Mouse (Mus musculus) retina, embryonic 14.5 days (tissue): ENCODE results near the gene Itga7.
"Not testable (repeated sequence)": the region's sequence is repeated elsewhere in the genome, so short reads cannot be mapped to it uniquely, and the experiment has no call there.

ENCODE experiments used
- DNase-seq: peaks from one replicate; pipeline ENCODE4 v3.0.0-alpha.2; 2015; ENCODE audit warnings: low spot score

Gene Itga7

GRCm38 (mm10) chr10:128935826-128936440, 2.3 kb downstream of the Itga7 start:
- DNase-seq: no peak

- DNase-seq: no peak
Observed at GRCm38 (mm10) chr10:128937756-128938390, 4.3 kb downstream of the Itga7 start.

GRCm38 (mm10) chr10:128938457-128938856, 4.8 kb downstream of the Itga7 start:
- no peak for DNase-seq

GRCm38 (mm10) chr10:128938974-128939373, 5.4 kb downstream of the Itga7 start:
- no peak for DNase-seq

- no peak for DNase-seq
Observed at GRCm38 (mm10) chr10:128940475-128941061, 7.0 kb downstream of the Itga7 start.

- peak; percentile 41 for DNase-seq
Observed at GRCm38 (mm10) chr10:128945675-128946074, 12.1 kb downstream of the Itga7 start.

GRCm38 (mm10) chr10:128947496-128947895, 13.9 kb downstream of the Itga7 start:
- no peak for DNase-seq

- no peak for DNase-seq
Observed at GRCm38 (mm10) chr10:128950208-128950887, 16.7 kb downstream of the Itga7 start.

GRCm38 (mm10) chr10:128958340-128958739, 24.7 kb downstream of the Itga7 start:
- DNase-seq: no peak

- no peak for DNase-seq
Observed at GRCm38 (mm10) chr10:128960142-128960541, 26.5 kb downstream of the Itga7 start.

GRCm38 (mm10) chr10:128960590-128961584, 27.3 kb downstream of the Itga7 start, which contains the start of gene Mettl7b:
Gene Mettl7b, minus strand, starts transcription at chr10:128960988.
- no peak for DNase-seq

- DNase-seq: no peak
Observed at GRCm38 (mm10) chr10:128964961-128965360, 31.3 kb downstream of the Itga7 start.

GRCm38 (mm10) chr10:128965871-128966270, 32.3 kb downstream of the Itga7 start:
- DNase-seq: no peak

GRCm38 (mm10) chr10:128968341-128968749, 34.7 kb downstream of the Itga7 start:
- no peak for DNase-seq

GRCm38 (mm10) chr10:128970740-128971250, 37.2 kb downstream of the Itga7 start:
- DNase-seq: no peak

- DNase-seq: no peak
Observed at GRCm38 (mm10) chr10:128972841-128973240, 39.2 kb downstream of the Itga7 start.

- no peak for DNase-seq
Observed at GRCm38 (mm10) chr10:128976395-128976794, 42.8 kb downstream of the Itga7 start.

- peak; percentile 81 for DNase-seq
Observed at GRCm38 (mm10) chr10:128977522-128978114, 44.0 kb downstream of the Itga7 start.

GRCm38 (mm10) chr10:128980644-128981365, 47.2 kb downstream of the Itga7 start:
- no peak for DNase-seq

GRCm38 (mm10) chr10:128989131-128989530, 55.5 kb downstream of the Itga7 start, which contains the start of gene Olfr9:
Gene Olfr9, plus strand, starts transcription at chr10:128989431.
- DNase-seq: not testable (repeated sequence)
